Mouse (Mus musculus) liver, embryonic 14.5 days (tissue): ENCODE measurements around the gene R3hdm1.

Experiments used
- CTCF ChIP-seq: IDR thresholded peaks from 2 replicates; pipeline ENCODE4 v1.5.1; 2016; ENCODE audit warnings: antibody characterized with exemption, low read depth, control low read depth
- EP300 ChIP-seq: IDR thresholded peaks from 2 replicates; pipeline ENCODE4 v1.6.1; 2016; ENCODE audit warnings: antibody characterized with exemption, low read depth

DNA sequence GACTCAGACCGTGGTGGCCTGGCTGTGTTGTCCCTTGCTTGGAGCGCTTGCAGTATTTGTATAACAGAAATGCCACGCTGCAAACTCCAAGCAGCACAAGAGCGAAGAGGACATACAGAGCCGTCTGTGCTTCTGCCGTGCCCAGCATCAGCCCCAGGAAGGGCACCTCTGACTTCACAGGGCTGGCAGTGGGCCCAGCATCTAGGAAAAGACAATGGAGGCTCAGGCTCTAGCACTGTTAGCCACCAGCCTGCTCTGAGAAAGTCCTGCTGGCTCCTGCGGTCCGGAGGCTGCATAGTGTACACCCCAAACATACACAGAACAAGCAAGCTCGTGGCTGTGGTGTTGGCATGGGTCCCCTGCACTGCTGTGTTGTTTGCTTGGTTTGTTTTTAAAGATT, 182.0 kb downstream of the R3hdm1 start:
- TF ChIP-seq CTCF (no peak), EP300 (no peak)
